Mouse (Mus musculus): Measurements from ENCODE around the gene Tmprss15.

- TF ChIP-seq GATA2 (IDR thresholded peaks at IDR 0.05; ENCODE audit: borderline replicate concordance, low read depth, low read length) (no peak), CTCF (IDR thresholded peaks at IDR 0.05; ENCODE audit: low read depth, low read length) (no peak), GATA1 (IDR thresholded peaks at IDR 0.05; ENCODE audit: borderline replicate concordance, low read length) (no peak), TAL1 (conservative IDR thresholded peaks at IDR 0.05; ENCODE audit: low read depth, low read length) (no peak), POLR2AphosphoS5 (IDR thresholded peaks at IDR 0.05; ENCODE audit: insufficient replicate concordance, low read depth, low read length) (no peak)
Observed at GRCm38 (mm10) chr16:79063848-79064247, 27.0 kb downstream of the Tmprss15 start.
